Mouse (Mus musculus): ENCODE results near the gene Tmsb15b2.
"Not testable (repeated sequence)": the region's sequence is repeated elsewhere in the genome, so short reads cannot be mapped to it uniquely, and the experiment has no call there.

Tmsb15b2 gene

DNA sequence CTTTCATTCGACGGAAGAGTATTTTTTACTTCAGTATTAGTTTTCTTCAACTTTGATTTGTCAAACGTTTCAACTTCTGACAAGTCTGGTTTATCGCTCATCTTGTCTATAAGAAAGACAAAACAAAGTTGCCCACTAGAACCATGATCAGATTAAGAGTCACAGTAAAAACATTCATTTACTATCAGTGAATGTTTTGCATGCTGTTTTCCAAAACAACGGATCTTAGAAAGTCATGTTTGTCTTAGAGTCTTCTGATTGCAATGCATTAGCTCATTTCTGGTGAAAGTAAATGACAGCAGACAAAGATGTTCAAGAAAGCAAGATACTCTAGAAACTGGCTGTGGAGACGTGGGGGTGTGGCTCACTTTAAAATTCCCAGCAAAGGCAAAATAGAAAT is at the start of gene Tmsb15b2:
Gene Tmsb15b2, minus strand, starts transcription at position 101 of the 400 bp plus-strand sequence.
- DNase-seq (ENCODE audit: low spot score): not testable (repeated sequence)

DNA sequence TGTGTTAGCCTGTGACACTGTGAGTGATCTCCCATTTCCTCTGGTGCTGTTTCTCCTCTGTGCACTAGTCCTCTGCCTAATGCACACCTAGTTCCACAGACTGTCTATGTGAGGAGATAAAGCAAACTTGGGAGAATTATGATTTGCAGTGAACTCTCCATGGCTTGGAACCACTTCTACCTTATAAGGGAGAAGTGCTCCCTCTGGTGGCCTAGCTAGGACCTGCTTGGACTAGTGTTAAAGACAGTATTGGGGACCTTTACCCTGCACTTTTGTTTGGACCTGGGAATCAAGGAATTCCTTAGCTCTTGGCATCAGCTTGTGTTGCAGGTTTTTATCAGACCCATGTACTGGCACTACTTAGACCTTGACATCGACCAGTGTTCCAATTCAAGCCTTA is 44.0 kb upstream of the Tmsb15b2 start:
- DNase-seq (ENCODE audit: low spot score): no peak

DNA sequence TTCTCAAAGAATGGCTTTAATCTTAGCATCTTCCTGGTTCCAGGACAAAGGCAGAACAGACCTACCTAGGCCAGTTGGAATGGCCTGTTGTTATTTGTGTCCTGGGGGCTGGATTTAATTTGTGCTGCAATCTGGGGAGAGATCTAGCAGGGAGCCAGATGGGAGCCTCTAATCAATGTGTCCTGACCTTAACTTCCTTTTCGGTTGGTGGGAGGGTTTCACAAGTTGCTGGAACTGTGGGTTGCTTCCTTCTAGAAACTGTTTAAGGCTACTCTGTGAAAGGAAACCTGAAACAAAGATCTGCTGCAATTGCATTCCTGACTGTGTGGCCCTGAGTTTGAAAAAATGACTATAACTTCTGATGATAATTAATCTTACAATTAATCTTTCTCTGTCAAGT is 42.4 kb upstream of the Tmsb15b2 start:
- DNase-seq (ENCODE audit: low spot score): no peak

DNA sequence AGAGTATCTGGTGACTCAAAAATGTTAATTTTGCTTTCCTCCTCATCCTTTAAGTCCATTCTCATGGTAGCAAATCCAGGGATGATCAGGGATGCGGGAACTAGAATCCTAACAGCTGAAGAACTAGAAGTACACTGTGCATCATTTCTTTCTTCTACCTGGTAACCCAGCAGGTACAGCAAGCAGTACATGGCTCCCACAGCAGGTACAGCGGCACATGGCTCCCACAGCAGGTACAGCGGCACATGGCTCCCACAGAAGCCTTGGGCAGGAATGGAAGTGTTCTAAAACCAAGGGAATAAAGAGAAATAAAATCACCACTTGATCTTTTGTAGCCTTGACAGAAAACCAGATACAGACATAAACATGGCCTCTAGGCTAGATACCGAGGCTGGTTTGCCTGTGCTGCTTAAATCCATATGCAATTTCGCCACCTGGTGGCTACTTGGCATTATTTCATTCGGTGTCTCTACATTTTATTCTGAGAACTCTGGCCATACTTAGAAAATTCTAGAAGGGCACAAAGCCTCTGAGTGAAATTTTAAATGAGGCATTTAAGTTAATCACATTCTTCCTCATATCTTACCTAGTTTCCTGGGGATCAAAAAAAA is 39.9 kb upstream of the Tmsb15b2 start:
- DNase-seq (ENCODE audit: low spot score): no peak

DNA sequence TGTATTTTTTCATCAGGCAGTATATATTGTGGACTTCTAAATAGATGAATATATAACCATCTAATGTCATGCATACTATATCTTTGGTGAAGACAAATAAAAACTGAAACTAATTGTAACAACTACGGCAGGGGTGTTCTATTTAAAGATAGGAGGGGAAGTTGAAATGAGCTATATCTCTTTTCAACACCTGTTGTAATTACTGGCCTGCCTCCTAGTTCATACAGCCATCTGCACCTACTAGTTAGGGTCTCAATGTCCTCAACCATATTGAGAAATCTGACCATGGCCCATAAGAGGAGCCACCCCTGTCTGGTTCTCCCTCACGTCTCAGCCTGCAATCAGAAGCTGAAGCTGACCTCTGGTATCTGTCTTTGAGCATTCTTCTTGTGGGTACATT is 21.0 kb upstream of the Tmsb15b2 start:
- no peak for DNase-seq (ENCODE audit: low spot score)

DNA sequence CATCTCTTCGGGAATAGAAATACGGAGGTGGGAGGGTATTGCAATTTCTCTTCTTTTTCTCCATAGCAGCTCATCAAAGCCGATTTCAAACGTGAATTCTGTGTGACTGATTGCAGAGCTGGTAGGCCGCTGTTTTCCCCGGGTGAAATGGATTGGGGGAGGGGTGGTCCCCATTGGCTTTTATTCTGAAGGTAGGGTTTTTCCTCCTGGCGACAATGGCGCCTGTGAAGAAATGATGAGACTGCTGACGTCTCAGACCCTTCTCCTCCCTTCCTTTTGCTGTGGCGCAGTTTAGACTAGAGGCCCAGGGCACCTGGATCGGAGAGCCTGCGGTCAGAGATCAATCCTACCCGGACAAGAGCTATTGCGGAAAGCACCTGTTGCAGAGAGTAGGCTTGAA is 18.3 kb upstream of the Tmsb15b2 start:
- no peak for DNase-seq (ENCODE audit: low spot score)

DNA sequence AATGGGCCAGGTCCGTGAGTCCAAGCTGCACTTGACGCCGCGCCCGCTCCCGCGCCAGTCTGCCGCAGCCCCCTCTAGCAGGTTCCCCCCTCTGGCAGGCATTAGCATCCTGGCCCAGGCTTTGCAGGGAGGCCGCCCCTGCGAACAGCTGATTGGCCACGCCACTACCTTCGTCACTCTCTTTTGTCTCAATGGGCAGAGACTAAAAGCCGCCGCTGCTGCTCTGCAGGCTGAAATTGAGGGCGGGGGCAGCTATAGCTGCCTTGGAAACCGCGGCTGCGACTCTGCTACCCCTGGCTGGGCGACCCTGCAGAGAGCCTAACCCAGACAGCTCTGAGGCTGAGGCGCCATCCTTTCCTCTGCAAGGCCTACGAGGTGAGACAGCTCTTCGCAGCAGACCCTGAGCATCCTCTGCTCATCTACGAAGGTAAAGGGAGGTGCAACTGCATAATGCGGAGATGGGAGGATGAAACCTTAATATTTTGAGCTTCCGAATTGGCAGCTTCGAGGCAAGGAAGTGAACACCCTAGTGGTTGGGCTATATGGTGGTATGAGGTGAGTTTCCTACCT is 17.8 kb upstream of the Tmsb15b2 start, which contains the start of gene Zcchc18:
Gene Zcchc18, plus strand, starts transcription at position 178 of the 570 bp plus-strand sequence.
- DNase-seq (ENCODE audit: low spot score): peak; percentile 21

DNA sequence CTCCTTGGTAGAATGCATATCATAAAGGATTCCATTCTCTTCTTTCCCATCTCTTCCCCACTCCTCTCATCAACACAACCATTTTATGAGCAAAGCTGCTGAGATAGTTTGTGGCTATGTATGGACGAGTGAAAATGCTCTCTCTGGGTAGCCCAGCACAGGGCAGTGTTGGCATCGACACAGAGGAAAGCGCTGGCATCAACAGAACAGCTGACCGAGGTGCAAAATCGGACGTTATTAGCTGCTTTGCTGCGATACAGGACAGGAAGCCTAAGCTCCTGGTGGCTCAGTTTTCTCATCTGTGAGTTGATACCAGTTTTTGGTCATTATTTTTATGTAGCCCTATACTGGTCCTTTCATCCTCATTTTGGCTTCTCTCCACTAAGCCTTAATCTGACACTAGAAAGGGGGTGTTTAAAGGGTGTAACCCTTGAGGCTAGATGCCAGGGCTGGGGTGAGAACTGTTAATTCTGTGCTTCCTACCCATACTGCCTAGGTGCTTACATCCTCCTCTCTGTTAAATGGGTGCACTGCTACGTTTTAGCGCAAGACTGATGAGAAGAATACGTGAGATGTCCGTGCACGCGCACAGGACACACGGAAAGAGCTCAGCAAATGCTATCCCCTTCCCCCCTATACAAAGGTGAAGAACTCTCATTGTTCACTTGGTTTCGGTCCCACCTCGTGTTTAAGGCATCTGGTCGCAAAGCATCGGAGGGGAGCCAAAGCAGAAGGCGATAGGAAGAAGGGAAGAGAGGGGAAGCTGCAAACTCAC is 17.1 kb upstream of the Tmsb15b2 start:
- no peak for DNase-seq (ENCODE audit: low spot score)

DNA sequence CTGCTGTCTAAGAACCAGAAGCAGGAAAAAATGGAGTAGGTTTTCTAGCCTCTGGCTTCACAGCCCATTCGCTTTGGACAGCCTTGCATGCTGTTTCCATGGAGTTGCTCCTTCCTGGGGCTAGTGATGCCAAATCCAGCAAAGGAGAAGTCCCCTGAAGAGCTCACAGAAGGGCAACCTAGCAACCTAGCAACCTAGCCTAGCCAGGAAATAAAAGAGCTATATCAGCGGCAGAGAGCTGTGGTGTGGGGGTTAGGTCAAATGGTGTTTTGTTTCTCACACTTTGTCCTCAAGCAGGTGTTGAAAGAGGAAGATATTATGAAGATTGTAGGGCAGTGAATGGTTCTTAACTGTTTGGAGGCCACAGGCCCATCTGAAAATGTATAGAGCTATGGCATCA is 16.0 kb upstream of the Tmsb15b2 start:
- DNase-seq (ENCODE audit: low spot score): no peak

DNA sequence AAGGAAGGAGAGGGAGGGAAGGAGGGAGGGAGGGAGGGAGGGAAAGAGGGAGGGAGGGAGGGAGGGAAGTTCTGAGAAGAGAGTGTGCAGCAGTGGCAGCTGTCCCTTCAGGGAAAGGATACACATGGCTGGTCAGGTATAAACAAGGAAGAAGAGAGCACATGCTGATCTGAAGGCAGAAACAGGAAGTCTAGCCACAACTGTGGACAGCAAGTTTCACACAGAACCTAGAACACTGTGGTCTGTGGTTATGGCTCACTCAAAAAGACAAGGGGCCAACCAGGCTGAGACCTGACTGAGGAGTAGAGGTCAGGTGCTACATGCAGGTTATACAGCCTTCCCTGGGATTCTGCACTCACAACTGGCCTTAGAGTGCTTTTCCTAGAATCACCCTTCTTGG is 10.7 kb upstream of the Tmsb15b2 start:
- no peak for DNase-seq (ENCODE audit: low spot score)

DNA sequence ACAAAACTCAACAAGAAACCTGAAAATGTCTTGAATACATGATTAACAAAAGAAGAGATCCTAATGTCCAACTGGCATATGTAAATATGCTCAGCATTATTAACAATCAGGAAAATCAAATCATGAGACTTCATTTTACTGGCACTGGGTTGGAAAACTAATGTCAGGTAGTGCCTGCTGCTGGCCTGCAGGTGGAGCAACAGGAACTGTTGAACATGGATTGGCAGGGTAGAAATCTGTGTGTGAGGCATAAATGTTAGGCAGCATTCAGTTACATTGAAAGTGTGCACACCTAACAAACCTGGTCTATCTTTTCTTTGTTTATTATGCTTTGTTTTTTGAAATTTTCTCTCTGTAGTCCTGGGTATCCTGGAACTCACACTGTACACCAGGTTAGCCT is 3.3 kb upstream of the Tmsb15b2 start:
- DNase-seq (ENCODE audit: low spot score): no peak

DNA sequence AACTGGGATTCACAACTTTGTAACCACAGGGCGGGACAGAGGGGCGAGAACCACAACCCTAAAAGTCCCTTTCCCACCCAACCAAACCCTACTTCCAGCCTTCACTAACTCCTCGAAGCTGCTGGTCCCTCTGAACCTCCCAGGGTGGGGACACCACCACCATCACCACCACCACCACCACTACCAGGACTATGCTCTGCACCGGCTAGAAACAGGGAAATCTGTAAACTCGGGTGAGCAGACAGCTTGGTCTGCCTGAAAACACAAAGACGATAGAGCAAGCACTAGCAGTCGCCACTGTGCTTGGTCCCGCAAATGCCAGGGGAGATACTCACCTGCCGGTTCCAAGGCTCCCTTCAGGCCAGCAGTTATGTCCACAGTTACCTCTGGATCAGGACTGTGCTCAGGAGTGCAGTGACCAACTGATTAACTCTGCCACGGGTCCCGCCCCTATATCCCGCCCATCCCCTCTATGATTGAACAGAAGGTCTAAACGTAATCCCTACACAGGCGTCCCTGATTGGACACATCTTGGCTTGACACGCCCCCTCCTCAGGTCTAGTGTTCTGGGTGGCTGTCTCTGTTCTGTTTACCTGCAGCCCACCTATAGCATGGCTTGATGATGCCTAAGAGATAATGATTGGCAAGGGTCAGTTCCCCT is 1.3 kb upstream of the Tmsb15b2 start, which contains the start of the genes Tmsb15l and Tmsb15b1:
Gene Tmsb15l, minus strand, starts transcription at position 446 of the 661 bp plus-strand sequence.
Gene Tmsb15b1, minus strand, starts transcription at position 451 of the 661 bp plus-strand sequence.
- peak; percentile 24 for DNase-seq (ENCODE audit: low spot score)

DNA sequence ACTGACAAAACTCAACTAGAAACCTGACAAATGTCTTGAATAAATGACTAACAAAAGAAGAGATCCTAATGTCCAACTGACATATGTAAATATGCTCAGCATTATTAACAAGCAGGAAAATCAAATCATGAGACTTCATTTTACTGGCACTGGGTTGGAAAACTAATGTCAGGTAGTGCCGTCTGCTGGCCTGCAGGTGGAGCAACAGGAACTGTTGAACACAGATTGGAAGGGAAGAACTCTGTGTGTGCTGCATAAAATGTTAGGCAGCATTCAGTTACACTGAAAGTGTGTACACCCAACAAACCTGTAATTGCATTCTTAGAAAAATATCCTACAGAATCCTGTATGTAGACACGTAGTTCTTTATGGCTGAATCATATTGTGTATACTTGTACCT is 15.6 kb downstream of the Tmsb15b2 start:
- no peak for DNase-seq (ENCODE audit: low spot score)

DNA sequence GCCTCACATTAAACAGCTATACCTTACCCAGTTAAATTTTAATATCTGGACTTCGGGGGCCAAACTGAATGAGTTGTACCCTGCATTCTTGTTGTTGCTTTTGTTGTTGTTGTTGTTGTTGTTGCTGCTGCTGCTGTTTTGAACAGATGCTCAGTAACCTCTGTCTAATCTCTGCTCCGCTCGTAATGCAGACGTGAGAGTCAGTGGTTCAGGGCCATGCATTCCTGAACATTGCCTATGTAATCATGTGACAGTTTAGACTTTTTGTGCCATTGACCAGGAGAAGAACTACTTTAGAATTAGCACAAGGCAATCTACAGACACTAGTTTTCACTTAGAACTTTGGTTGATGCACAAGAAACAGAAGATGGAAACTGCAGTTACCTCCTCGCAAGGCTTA is 17.0 kb downstream of the Tmsb15b2 start:
- not testable (repeated sequence) for DNase-seq (ENCODE audit: low spot score)

DNA sequence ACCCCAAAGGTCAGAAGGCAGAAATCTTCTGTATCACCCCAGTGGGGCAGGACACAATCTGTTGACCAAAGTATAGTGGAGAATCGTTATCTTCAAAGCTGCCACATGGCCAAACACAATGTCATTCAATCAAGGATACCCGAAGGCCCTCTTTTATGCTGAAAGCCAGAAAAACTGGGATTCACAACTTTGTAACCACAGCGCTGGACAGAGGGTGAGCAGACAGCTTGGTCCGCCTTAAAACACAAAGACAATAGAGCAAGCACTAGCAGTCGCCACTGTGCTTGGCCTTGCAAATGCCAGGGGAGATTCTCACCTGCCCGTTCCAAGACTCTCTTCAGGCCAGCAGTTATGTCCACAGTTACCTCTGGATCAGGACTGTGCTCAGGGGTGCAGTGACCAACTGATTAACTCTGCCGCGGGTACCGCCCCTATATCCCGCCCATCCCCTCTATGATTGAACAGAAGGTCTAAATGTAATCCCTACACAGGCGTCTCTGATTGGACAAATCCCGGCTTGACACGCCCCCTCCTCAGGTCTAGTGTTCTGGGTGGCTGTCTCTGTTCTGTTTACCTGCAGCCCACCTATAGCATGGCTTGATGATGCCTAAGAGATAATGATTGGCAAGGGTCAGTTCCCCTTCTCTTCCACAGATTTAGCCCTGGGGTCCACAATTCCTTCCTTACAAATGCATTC is 17.6 kb downstream of the Tmsb15b2 start:
- peak; percentile 65 for DNase-seq (ENCODE audit: low spot score)

DNA sequence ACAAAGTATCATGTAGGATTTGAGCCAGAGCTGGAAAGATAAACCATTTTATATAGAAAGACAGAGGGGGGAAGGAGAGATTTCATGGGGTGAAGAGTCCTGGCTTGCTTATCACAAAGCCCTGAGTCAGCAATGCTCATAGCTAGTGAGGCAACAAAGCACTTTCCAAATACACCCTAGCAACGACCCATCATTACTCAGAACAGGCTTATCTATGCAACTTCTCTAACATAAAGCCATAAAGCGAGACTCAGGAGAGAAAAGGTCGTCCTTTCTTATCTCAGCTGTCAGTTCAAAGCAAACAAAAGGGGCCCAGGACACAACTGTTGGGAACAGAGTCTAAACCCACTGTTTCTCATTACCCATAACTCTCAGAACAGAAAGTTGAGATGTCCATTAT is 37.3 kb downstream of the Tmsb15b2 start:
- DNase-seq (ENCODE audit: low spot score): no peak

DNA sequence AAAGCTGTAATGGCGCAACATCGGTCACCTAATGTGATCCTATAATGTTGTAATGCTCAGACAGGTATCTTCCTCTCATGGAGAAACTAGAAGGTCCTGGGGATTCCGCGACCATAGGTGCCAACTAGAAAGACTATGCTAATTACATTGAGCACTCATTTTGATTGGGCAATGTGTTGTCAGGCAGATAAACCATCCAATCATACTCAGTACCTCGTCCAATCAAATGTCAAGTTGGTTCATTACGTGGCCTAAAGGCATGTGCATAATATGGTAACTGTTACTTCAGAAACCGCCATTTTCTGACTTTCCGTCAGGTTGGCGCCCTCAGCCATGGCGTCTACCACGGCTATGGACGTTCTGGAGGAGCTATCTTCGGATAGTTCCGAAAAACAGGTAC is 48.3 kb downstream of the Tmsb15b2 start, which contains the start of gene H2bfm:
Gene H2bfm, plus strand, starts transcription at position 295 of the 400 bp plus-strand sequence.
- no peak for DNase-seq (ENCODE audit: low spot score)

DNA sequence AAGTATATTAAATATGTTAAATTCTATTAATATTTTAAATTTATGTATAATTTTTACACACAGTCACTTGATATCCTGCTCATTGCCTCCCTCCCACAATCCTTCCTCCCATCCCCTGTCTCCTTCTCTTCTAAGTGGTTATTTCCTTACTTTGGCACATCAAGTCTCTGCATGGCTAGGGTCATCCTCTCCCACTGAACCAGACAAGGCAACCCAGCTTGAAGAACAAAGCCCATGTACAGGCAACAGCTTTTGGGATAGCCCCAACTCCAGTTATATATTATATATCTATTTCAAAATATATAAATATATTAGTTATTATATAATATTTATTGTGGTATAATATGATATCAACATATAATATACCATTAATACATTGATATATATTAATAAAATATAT is 49.4 kb downstream of the Tmsb15b2 start:
- no peak for DNase-seq (ENCODE audit: low spot score)

Data from ovary, adult 18-20 months (tissue).